Mouse (Mus musculus) left cerebral cortex, adult 18-20 months (tissue): ENCODE results near the gene Lin28a. TPM values are rescaled to one million over a fixed set of nuclear protein-coding genes. Genes with fewer than 3 reads are reported as not detected.

ENCODE experiments used
- DNase-seq, 2 experiments: peaks; one replicate each; pipeline ENCODE4 v3.0.0; 2021 to 2022; ENCODE audit warnings: low spot score in 2 of 2, mixed read lengths in 1 of 2
- long read RNA-seq, 2 experiments: library from polyadenylated mRNA; stranded (forward); transcript quantifications; one replicate each; pipeline ENCODE4 v2.0.0; 2021
- total RNA-seq, 2 experiments: library from RNA; stranded (reverse); gene quantifications; 2 replicates each; pipeline ENCODE4 v1.2.3; 2021

Lin28a gene
- not detected for total RNA-seq
- long read RNA-seq, experiment 1, result 0 reads
- long read RNA-seq, experiment 2, result 0 reads

DNA sequence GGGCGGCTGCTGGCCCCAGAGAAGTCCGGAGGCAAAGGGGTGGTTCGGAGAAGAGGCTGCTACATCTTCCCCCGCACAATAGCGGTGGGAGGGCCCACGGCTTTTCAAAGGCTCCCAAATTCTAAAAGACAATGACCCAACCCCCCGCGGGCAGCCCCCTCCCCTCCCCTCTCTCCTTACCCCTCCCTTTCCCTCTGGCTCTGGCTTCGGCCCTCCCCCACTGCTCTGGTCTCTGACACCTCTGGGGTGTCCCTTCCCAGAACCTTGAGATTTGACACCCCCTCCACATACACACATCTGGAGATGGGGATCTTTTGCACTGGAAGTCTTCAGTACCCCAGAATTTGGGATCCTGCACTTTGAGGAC is at the start of gene Lin28a:
TSS of gene Lin28a (minus strand) at position 63 of the 367 bp plus-strand sequence.
- no peak for DNase-seq

DNA sequence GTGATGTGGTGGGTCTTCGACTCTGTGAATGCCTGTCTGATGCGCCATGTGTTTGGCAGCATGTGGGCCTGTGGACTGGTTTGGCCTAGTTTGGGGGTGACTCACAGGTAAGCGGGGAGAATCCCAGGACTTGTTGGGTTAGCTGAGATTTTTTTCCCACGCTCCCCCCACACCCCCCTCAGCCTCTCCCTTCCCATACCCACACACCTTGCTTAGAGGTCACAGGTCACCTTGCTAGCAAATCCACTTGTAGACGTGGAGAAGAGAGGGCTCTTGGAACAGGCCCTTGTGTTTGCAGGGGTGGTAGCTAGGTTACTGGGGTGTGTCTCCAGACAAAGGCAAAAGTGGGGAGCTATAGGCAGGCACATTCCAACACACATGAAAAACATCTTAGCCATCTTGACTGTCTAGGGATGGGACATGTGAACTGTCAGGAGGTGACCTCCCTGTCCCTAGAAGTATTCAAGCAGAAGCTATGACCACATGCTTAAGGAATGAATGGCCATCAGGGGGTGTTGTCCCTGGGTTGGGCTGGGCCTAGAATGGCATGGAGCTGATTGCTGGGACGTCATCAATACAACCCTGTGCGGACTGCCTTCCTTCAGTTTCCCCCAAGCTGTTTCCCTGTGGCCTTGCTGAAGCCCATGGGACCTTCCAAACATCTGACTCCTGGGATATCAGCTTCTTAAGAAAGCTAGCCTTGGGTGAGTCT is 49.3 kb upstream of the Lin28a start:
- DNase-seq, result no peak

DNA sequence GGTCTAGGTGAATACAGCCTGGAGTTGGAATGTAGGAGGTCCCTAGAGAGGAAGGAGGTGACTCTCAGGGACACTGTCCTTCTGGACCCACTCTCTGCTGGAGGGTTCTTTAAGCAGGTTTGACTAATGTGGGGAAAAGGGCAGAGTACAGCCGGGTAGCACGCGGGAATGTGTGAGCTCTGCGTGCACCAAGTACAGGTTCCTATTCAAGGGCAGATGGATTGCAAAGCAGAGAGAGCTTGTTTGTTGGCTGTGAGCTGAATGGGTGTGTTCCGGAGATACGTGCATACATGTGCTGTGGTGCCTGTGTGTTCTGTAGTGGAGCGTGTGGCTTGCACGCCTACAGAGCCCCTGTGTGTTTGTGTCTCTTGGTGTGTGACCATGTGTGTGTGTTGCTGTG is 48.7 kb upstream of the Lin28a start:
- DNase-seq, result no peak

DNA sequence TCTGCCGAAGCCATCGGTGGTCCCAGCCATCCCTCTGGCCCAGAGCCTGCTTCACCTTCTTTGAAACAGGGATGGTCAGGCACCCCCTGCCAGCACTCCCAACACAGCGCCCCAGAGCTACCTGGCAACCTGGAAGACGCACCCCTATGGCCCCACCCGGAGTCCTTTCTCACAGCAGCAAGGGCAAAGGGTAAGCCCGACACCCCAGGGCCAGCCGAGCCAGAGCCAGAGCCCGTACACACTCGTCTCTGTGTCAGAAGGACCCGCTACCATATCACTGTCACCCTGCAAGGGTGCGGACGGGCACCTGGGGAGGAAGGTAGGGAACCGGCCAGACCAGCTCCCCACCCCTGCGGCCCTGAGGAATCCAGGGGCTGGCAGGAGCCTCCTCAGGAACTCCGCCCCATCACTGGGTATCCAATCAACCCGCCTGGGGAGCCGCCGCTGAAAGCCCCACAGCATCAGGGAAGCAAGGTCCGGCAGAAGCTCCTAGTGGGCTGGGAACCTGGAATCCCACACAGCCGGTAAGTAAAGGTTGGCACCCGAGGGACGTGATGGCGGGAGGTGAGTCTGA is 46.9 kb upstream of the Lin28a start:
- no peak for DNase-seq

DNA sequence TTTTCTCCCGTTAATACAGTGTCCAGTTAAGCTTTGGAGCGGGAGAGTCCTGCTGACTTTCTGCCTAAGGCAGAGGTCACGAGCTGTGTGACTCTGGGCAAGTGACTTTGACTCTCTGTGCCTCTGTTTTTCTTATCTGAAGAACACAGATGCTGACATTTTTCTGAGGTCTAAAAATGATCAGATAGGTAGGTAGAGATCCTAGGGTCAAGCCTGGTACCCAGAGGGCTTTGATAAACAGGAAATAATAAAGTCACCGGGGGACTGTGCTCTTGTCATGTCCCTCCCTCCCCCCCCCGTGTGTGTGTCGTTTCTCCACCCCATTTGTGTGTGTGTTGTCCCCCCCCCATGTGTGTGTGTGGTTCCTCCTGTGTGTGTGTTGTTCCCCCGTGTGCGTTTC is 43.9 kb upstream of the Lin28a start:
- DNase-seq, result no peak

DNA sequence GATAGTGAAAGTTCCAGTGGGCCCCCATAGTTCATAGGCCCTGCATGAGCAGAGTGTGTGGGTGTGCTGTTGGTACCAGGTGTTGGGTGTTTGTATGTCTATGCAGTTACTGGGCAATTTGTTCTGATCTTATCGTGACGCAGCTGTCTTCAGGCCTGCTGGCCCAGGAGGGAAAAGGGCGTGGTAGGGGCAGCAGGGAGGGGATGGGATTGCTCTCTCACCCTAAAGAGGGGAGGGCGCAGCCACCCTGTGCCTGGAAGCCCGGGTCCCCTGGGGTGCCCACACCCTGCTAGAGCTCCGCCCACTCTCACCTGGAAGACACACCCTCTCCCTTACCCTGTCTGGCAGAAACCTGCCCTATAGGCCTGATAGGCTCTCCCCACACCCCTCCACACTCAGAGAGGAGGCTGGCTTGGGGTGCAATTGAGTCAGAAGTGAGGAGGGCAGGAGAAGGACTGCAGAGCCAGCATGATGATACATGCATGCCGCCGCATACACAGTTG is 43.4 kb upstream of the Lin28a start:
- DNase-seq, result no peak

DNA sequence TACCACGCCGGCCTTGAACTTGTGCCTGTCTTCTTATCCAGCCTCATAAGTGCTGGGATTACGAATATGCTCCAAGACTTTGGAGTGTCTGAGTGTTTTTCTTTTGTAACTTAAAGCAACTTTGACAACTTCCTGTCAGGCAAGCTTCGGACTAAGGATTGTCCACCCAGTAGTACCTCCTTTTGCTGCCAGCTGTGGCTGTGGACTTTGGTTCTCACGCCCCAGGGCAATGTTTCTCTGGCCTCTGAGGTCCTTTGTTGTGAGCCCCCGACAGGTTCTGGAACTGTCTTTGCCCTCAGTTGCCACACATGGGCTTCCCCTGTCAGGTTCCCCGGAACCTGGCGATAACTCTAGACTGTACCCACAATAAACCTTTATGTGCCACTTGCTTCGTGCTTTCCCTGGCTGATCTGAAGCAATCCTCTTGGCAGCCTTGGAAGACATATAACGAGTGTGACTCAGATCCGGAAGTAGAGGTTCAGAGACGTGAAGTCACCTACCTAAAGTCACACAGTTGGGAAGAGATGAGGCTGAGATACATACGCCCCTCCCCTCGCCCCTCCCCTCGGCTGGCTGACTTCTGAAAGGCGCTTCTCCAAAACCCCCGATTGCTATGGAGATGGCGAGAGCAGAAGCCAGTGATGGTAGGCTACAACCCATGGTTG is 42.7 kb upstream of the Lin28a start:
- no peak for DNase-seq

DNA sequence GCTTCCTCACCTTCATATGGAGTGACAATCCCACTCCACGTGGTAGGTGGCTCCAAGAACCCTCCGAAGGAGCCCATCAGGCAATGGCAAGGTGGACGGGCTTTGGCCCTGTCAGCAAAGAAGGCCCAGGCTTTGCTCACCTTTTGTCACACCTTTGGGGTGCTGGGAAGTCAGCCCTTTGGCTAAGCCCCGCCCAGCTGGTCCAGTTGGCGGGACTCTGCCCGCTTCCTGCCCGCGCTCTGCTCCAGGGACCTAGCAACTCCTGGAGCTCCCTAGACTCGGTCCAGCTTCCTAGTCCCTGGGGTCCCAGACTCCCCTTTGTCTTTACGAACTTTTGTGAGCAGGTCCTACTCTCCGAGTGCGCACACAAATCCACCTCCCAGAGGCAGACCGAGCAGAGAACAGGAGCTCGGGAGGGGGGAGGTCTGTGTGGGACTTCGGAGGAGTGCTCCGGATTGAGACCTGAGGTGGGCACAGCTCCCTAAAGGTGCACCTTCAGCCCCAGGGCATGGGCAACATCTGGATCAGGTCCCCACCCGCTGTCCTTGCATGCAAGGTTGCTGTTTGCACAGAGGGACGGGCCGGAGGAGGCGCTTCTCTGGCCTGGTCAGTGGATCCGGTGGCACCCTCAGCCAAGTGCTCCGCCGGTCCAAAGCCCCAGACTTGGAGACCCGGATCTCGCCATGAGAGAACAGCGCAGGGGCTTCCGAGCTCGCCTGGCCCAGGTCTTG is 41.7 kb upstream of the Lin28a start, which contains the start of gene Crybg2:
TSS of gene Crybg2 (plus strand) at position 681 of the 731 bp plus-strand sequence.
- no peak for DNase-seq

DNA sequence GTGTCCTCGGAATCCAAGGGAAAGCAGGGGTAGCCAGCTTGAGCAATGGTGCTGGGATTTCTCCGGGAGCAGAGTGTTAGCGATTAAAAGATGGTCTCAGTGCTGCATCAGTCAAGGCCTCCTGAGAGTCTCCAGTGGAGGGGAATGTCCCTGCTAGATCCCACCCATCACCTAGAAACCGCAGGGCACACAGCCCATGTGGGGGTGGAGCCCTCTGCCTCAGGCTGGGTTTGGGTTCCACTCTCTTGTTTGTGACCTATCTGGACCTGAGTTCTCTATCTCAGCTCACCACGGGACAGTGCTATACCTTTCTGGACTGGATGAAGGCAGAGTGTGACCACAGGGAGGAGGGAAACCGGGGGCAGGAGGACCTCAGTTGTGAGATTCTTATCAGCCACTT is 40.3 kb upstream of the Lin28a start:
- no peak for DNase-seq

DNA sequence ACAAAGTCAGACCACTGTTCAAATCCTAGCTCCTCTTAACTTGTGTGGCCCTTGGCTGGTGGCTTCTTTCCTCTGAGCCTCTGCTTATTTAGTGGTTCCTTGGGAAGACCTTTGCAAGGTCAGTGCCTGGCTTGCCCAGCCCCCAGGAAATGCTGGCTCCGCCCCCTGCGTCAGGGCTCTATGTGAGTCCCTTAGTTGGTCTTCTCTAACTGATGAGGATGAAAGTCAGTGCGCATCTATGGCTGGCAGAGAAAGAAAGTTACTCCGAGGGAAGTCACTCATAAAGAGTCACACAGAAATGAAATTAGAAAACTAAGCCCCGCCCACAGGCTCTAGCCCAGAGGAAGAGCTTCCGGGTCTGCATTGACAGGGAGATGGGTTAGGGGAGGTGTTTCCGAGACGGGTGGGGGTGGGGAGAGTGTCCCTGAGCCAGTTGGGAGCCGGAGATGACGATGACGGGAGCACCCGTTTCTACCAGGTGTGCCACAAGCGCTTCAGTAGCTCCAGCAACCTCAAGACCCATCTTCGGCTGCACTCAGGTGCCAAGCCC is 39.6 kb upstream of the Lin28a start:
- DNase-seq, result no peak

DNA sequence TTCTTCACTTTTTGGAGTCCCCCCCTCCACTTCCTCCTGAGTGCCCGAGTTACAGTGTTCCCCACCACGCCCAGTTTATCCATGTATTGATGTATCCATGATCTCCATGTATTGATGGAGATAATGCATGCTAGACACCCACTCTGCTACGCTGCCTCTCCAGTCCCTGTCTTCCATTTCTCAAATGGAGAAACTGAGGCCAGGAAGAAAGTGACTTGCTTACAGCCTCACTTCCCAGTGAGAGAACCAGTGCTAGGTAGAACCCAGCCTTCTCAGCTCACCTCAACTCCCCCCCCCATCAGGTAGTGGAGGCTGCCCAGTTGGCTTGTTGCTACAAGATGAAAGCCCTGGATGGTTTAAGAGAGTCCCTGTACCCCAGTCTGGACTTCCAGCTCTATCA is 34.9 kb upstream of the Lin28a start, which contains the start of gene Zfp683:
TSS of gene Zfp683 (plus strand) at position 301 of the 400 bp plus-strand sequence.
- DNase-seq, result no peak

DNA sequence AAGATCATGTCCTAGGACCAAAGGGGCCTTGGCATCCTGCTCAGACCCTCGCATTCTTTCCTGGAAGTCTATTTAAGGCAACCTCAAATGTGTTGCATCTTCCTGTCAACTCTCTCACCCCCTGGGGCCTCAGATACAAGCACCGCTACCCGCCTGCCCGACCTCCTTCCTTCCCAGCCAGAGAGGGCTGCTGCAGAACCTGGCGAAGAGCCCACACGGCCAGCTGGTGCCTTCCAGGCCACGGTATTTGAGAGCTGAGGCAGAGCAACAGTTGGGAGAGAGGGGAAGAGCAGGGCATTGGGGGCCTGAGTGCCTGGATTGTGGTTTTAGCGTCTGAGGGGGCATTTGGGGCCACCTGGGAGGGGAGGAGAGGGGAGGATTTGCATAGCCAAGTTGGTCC is 33.9 kb upstream of the Lin28a start:
- peak in 1 of 2 experiments; percentile 18 for DNase-seq

DNA sequence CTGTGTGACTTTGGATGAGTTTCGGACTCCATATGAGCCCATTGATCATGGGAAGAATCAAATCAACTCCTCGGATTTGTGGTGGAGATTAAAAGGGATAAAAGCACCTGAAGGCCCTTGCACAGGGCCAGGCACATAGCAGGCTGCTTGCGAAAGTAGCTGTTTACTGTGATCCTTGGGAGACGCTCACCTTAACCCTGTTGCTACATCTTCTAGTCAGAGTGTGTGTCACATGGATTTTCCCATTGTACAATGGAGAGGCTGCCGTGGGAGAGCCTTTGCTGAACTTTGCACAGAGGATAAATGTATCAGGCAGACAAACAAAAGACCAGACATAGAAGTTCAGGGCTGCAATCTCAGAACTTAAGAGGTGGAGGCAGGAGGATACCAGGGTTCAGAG is 33.3 kb upstream of the Lin28a start:
- no peak for DNase-seq

DNA sequence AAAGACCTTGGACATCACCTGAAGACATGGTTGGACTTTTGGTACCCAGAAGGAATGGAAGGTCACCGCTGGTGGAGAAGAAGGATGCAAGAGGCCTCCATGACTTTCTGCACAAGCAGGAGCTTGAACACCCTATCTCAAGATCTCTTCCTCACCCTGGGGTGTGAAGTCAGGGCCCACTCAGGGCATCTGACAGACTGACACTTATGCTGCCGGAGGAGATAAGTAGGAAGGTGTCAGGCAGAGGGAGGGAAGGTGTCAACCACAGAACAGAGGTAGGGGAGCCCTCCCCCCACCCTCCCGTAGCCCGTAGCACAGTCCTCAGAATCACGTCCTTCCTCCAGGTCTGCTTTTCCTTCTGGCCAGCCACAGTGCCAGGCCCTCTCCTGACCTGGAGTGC is 29.0 kb upstream of the Lin28a start:
- DNase-seq, result no peak

DNA sequence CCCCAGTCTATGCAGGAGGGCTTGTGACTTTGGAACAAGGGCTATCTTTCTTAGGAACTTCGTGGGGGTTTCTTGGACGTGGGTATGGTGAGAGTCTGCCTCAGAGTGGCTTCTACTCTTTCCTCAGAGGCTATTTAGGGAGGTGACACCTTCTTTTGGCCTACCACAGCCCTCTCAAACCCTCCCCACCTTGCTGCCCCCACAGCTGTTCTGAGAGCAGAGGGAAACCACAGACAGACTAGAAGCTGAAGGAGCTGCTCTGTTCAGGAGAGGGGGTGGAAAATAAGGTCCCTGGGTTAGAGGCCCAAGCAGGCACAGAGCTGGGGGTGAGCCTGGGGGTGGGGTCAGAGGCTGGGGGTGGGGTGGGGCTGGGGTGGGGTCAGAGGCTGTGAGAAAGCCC is 24.4 kb upstream of the Lin28a start:
- DNase-seq, result no peak

DNA sequence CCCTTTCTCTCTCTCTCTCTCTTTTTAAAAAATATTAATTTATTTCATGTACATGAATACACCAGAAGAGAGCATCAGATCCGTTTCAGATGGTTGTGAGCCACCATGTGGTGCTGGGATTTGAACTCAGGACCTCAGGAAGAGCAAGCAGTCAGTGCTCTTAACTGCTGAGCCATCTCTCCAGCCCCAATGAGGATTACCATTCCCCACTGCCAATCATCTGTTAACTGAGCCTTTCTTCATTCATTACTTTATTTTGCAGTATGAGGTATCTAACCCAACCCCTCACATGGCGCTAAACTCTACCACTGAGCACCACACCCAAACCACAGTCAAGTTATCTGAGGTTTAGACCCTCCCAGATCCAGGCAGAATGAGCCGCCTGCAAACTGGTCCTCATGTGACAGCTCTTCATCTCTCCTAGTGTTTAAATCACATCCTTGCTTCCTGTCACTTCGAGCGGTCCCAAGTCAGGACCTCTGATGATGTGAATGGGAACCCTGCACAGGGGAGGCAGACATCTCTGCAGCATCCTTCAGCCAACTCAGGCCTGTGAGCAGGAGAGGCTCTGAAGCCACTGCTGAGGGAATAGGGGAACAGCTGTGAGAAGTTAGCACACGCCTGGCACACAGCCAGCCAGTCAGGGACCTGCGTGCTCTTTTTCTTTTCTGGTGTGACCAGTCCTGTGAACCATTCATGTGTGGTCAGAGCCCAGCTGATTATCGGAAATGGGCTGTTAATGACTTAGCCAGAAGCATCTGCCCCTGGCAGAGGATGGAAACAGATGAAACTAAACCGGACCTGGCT is 22.9 kb upstream of the Lin28a start:
- DNase-seq, result no peak

DNA sequence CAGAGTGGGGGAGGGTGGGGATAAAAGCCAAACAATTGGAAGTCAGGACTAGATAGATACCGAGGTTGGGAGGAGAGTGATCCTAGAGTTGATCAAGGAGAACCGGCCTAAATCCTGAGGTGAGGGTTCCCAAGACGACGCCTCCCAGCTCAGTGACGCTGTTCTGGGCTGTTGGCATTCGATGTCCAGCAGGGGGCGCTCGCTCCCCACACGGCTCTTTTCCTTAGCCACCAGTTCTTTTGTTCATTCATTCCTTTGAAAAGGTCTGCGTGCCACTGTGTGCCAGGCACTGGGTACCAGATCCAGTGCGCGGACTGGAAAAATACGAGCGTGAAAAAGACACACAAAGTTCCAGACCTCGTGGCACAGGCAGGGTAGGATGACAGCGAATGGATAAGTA is 17.3 kb upstream of the Lin28a start:
- peak; percentile 84 to 89 for DNase-seq

DNA sequence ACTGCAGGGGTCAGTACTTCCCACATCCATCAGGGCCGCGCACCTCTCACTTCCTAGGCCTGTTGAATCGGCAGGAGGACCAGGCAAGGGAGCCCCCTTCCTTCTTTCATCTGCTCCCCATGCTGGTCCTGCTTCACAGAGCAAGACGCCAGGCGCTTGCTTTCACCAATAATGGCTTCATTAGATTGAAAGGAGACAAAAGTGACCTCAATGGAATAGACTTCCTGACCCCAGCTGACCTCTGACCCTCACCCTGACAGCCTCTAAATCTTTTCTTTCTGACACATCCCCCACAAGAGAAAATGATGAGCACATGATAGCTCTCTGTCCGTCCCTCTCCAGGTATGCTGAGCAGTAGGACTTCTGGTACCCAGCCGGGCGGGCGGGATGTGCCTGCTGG is 7.2 kb upstream of the Lin28a start:
- no peak for DNase-seq

DNA sequence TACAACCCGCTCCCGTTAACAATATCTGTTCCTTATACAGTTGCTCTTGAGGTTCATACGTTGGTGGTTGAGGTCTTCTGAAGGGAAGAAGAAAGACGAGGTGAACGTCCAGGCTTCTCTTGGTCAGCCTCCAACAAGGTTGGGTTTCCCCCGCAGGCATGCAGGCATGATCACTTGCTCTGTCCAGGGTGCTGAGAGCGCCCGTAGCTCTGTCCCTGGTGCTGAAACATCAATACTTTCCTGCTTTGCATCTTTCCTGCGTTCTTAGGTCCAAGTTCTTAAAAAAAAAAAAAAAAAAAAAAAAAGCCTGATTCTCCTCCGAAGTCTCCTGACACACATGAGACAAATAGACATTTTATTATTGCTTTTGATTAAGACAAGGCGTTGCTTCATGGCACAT is 2.0 kb upstream of the Lin28a start:
- peak in 1 of 2 experiments; percentile 15 for DNase-seq

DNA sequence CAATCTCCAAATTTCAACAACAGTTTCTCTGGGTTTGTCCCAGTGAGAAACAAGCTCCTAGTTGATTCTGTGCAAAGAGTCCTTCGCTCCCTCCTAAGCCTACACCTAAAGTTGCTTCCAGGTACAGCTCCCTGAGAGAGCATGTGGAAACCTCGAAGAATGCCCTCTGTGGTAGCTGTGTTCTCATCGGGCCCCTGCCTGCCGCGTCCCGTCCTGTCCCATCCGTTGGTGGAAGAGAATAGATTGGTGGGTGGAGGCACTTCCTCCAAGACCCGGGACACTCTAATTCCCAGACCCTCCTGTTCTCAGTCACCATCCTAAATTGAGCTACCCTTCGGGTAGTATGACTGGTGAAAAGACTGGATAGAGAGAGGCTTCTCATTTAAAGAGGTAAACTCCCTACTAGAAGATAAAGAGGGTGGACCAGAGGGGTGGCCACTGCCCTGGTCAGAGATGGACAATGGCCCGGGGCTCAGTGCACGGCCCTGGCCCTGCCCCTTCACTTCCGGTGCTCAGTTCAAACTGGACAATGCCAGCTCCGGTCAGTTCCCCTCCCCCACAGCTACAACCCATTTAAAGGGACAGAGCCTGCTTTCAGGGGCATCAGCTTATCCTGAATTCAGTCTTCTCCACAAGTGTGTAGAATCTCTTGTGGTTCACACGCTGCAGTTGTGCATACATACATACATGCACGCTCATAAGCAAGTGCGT is 1.2 kb upstream of the Lin28a start:
- DNase-seq, result no peak
